Comparison of ENCODE assay signal across 9 mouse cellular contexts in genomic region chr4:105656071-105656655, GRCm38 (mm10).
DNase-seq lines count a peak whose midpoint lies in the region; ATAC-seq and TF ChIP-seq lines count a peak whose summit lies in the region.
"Had no signal": no experiment of that assay in that cellular context is flagged by ENCODE, and none has a peak within 500 bp of the region (broad histone marks: within the 10 kb centered on the region; RNA-seq: fewer than 3 reads in every experiment).

No protein-coding gene starts in this region.

- ATAC-seq in stomach, postnatal 0 days (ENCODE audit: low FRiP score, low TSS enrichment) = peak; percentile 38; the same call in 1 of the 2 replicates
- no peak for ATAC-seq in midbrain, embryonic 13.5 days

- 47% methylated on average over 5 of the region's 5 CpGs for WGBS in stomach, postnatal 0 days
- 79% methylated on average over 5 of the region's 5 CpGs for WGBS in midbrain, embryonic 13.5 days

- no peak for TF ChIP-seq CTCF in gastrocnemius, adult 2 months (IDR thresholded peaks at IDR 0.05)
- no peak for TF ChIP-seq CTCF in stomach, postnatal 0 days (IDR thresholded peaks at IDR 0.05; ENCODE audit: low read depth)
- TF ChIP-seq CTCF in layer of hippocampus, adult 2 months (conservative IDR thresholded peaks at IDR 0.05) = no peak

- no peaks in the 10 kb centered on the region for H3K27me3 ChIP-seq in stomach, postnatal 0 days (ENCODE audit: control insufficient read depth, insufficient read depth, low read length)
- no peaks in the 10 kb centered on the region for H3K27me3 ChIP-seq in midbrain, embryonic 13.5 days

- no peak overlapping the region for H3K4me2 ChIP-seq in stomach, postnatal 0 days (replicated peaks; ENCODE audit: low read depth)
- H3K4me2 ChIP-seq in midbrain, embryonic 13.5 days (replicated peaks) = no peak overlapping the region

- H3K9ac ChIP-seq in stomach, postnatal 0 days (ENCODE audit: low read length) = no peak overlapping the region
- H3K9ac ChIP-seq in midbrain, embryonic 13.5 days (replicated peaks) = no peak overlapping the region

- peak overlapping the region; percentile 16; the same call in 1 of the 2 replicates for H3K27ac ChIP-seq in gastrocnemius, adult 2 months
- H3K27ac ChIP-seq in stomach, postnatal 0 days (replicated peaks) = no peak overlapping the region
- no peak overlapping the region for H3K27ac ChIP-seq in midbrain, embryonic 13.5 days
- no peak overlapping the region for H3K27ac ChIP-seq in layer of hippocampus, adult 2 months
- H3K27ac ChIP-seq: heart, adult 2 months had no signal

- no peak overlapping the region for H3K4me3 ChIP-seq in gastrocnemius, adult 2 months
- H3K4me3 ChIP-seq in stomach, postnatal 0 days (ENCODE audit: low read depth, low read length) = no peak overlapping the region
- H3K4me3 ChIP-seq in midbrain, embryonic 13.5 days (replicated peaks) = no peak overlapping the region
- H3K4me3 ChIP-seq in layer of hippocampus, adult 2 months = no peak overlapping the region
- H3K4me3 ChIP-seq: heart, adult 2 months had no signal

- H3K36me3 ChIP-seq in stomach, postnatal 0 days (ENCODE audit: control insufficient read depth, insufficient read depth, low read length) = no peaks in the 10 kb centered on the region
- H3K36me3 ChIP-seq in midbrain, embryonic 13.5 days = no peaks in the 10 kb centered on the region

- no peak for TF ChIP-seq EP300 in stomach, postnatal 0 days (optimal IDR thresholded peaks at IDR 0.05)

- DNase-seq in ovary, postnatal 14 days (ENCODE audit: low spot score) = peak; percentile 24
- DNase-seq in ovary, postnatal 10 days (ENCODE audit: low spot score) = no peak
- peak; percentile 64 for DNase-seq in gastrocnemius, adult 2 months
- DNase-seq in kidney, postnatal 25 days = peak; percentile 85 to 92
- DNase-seq in stomach, postnatal 0 days (ENCODE audit: low spot score) = no peak
- DNase-seq in layer of hippocampus, adult 2 months (ENCODE audit: low spot score in 2 of 2) = no peak
- DNase-seq: thymus, adult 2 months had no signal

- intact Hi-C loops in gastrocnemius, adult 2 months (cut with DNase I) = no loop called here

- H3K4me1 ChIP-seq in stomach, postnatal 0 days (replicated peaks; ENCODE audit: control insufficient read depth, insufficient read depth) = no peaks in the 10 kb centered on the region
- no peaks in the 10 kb centered on the region for H3K4me1 ChIP-seq in midbrain, embryonic 13.5 days (replicated peaks)

- no peaks in the 10 kb centered on the region for H3K9me3 ChIP-seq in stomach, postnatal 0 days (ENCODE audit: control insufficient read depth, low read length)
- no peaks in the 10 kb centered on the region for H3K9me3 ChIP-seq in midbrain, embryonic 13.5 days

Comparison
In these comparisons a context has a peak if more than half of its experiments do, and no peak if none do; other contexts are left out.
1. DNase-seq: peak in ovary, postnatal 14 days (single experiment), gastrocnemius, adult 2 months (single experiment) and kidney, postnatal 25 days (2 of 2); none in ovary, postnatal 10 days (single experiment), stomach, postnatal 0 days (single experiment) and layer of hippocampus, adult 2 months (0 of 2).